Mouse (Mus musculus) liver, postnatal 0 days (tissue): ENCODE data around the gene Rbp2.

Experiments
- CTCF ChIP-seq: sonication (generic); IDR thresholded peaks from 2 replicates; pipeline ENCODE4 v1.5.1; 2016; ENCODE audit warnings: antibody characterized with exemption, low read depth
- EP300 ChIP-seq: IDR thresholded peaks from 2 replicates; pipeline ENCODE4 v1.6.1; 2016; ENCODE audit warnings: antibody characterized with exemption, low read depth, mild to moderate bottlenecking

- TF ChIP-seq CTCF, result no peak
- TF ChIP-seq EP300, result no peak
Measured at GRCm38 (mm10) chr9:98439091-98439490, 46.8 kb upstream of the Rbp2 start.
